Mouse (Mus musculus) heart, postnatal 14 days (tissue): ENCODE data around the gene Ddr2. TPM values are rescaled to one million over a fixed set of nuclear protein-coding genes. Genes with fewer than 3 reads are reported as not detected.

Source experiments
- DNase-seq, 2 experiments: peaks; one replicate each; pipeline ENCODE4 v3.0.0; 2021 to 2022
- intact Hi-C: fragments of 180-260 bp; cut with DNase I; formaldehyde crosslinking; loops from one replicate; pipeline ENCODE4 v1.15.1; 2025
- total RNA-seq, 2 experiments: library from RNA; stranded (reverse); gene quantifications; 2 replicates each; pipeline ENCODE4 v1.2.3; 2021

Gene Ddr2
- total RNA-seq, 2 experiments from 2014 or later, result 25.3 to 26.8 TPM

GRCm38 (mm10) chr1:169968792-169969515 lies 141.6 kb downstream of the Ddr2 start, which contains the start of gene Hsd17b7:
TSS of gene Hsd17b7 (minus strand) at chr1:169969241.
- peak; percentile 97 for DNase-seq
- intact Hi-C loops, result no loop called here

GRCm38 (mm10) chr1:169953106-169953505 lies 157.5 kb downstream of the Ddr2 start:
- intact Hi-C loops, result loop anchor here (5.0 kb wide), 1 partner anchor 184 kb away; no protein-coding TSS in a partner anchor
- no peak for DNase-seq

- intact Hi-C loops, result loop anchor here (5.0 kb wide), 1 partner anchor 185 kb away; no protein-coding TSS in a partner anchor
- DNase-seq, result no peak
Observed at GRCm38 (mm10) chr1:169952636-169953035, 157.9 kb downstream of the Ddr2 start.

GRCm38 (mm10) chr1:169951561-169951960 lies 159.0 kb downstream of the Ddr2 start:
- DNase-seq, result no peak
- intact Hi-C loops, result loop anchor here (5.0 kb wide), 1 partner anchor 186 kb away; no protein-coding TSS in a partner anchor

GRCm38 (mm10) chr1:169950651-169951050 lies 159.9 kb downstream of the Ddr2 start:
- intact Hi-C loops, result loop anchor here (5.0 kb wide), 1 partner anchor 187 kb away; no protein-coding TSS in a partner anchor

GRCm38 (mm10) chr1:169949981-169950380 lies 160.6 kb downstream of the Ddr2 start:
- no peak for DNase-seq
- intact Hi-C loops, result loop anchor here (5.0 kb wide), 1 partner anchor 187 kb away; no protein-coding TSS in a partner anchor

More at GRCm38 (mm10) chr1:169950651-169951050, 159.9 kb downstream of the Ddr2 start:
- peak in 1 of 2 experiments; percentile 16 for DNase-seq

GRCm38 (mm10) chr1:169948866-169949265 lies 161.7 kb downstream of the Ddr2 start:
- no peak for DNase-seq
- intact Hi-C loops, result no loop called here

GRCm38 (mm10) chr1:169948280-169948679 lies 162.3 kb downstream of the Ddr2 start:
- DNase-seq, result no peak
- intact Hi-C loops, result no loop called here

- intact Hi-C loops, result no loop called here
- DNase-seq, result no peak
Observed at GRCm38 (mm10) chr1:169947654-169948053, 162.9 kb downstream of the Ddr2 start.

- no peak for DNase-seq
Observed at GRCm38 (mm10) chr1:169946004-169946403, 164.6 kb downstream of the Ddr2 start.

GRCm38 (mm10) chr1:169939345-169939744 lies 171.2 kb downstream of the Ddr2 start:
- DNase-seq, result peak; percentile 26 to 62
- intact Hi-C loops, result loop anchor here (2.0 to 5.0 kb wide), 2 partner anchors 197 to 267 kb away; no protein-coding TSS in a partner anchor

More at GRCm38 (mm10) chr1:169946004-169946403, 164.6 kb downstream of the Ddr2 start:
- intact Hi-C loops, result no loop called here

- intact Hi-C loops, result no loop called here
- DNase-seq, result peak; percentile 54 to 72
Observed at GRCm38 (mm10) chr1:169934005-169934725, 176.4 kb downstream of the Ddr2 start.

- intact Hi-C loops, result no loop called here
- no peak for DNase-seq
Observed at GRCm38 (mm10) chr1:169932122-169932746, 178.3 kb downstream of the Ddr2 start.

GRCm38 (mm10) chr1:169931698-169932097 lies 178.9 kb downstream of the Ddr2 start:
- no peak for DNase-seq
- intact Hi-C loops, result no loop called here

- DNase-seq, result peak; percentile 50 to 53
- intact Hi-C loops, result no loop called here
Observed at GRCm38 (mm10) chr1:169928454-169928971, 182.0 kb downstream of the Ddr2 start, which contains the start of gene Ccdc190. TSS of gene Ccdc190 (plus strand) at chr1:169928648.

- intact Hi-C loops, result no loop called here
- no peak for DNase-seq
Observed at GRCm38 (mm10) chr1:169927753-169928369, 182.7 kb downstream of the Ddr2 start.

GRCm38 (mm10) chr1:169924567-169924966 lies 186.0 kb downstream of the Ddr2 start:
- DNase-seq, result no peak
- intact Hi-C loops, result no loop called here
